Mouse (Mus musculus): ENCODE measurements at regions not wholly inside any gene's neighbourhood (a gene's known extent, or its start where the extent isn't known, plus 50 kb on each side); places are given as distances from the start of the nearest gene placed in this dataset.

DNA sequence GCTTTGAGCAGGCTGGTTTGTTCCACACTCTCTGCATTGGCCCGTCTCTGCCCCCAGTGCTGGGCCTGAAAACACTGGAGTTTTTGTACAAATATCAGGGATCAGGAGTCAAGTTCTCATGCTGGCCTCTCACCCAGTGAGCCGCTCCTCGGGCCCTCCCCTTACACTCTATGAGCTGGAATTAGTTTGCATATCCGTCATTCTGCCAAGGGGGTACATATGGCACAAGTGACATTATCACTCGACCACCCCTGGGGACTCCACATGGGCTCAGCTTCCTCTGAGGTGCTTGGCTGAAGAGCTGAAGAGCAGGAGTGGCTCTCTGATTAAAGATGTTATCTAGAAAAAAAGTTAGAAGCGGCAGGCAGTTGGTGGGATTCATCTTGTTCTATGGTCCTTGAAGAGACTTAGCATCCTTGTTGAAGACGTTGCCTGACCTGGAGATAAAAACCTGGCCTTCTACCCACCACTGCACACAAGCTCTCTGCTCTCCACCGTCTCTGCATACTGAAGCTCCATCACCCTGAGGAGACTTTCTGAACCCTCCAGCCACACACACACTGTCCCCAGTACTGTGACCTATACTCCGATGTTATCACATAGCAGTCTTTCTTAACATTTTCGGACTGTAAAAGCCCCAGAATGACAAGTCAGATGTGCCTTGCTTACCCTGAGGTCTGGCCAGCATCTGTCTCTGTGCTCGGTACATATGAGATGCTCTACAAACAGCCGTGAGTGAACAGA lies 144.2 kb downstream of the Setd4 start:
- no peak for TF ChIP-seq CTCF (IDR thresholded peaks at IDR 0.05; ENCODE audit: control insufficient read depth, insufficient read depth, insufficient replicate concordance, low read depth, low read length)
- TF ChIP-seq POLR2A (IDR thresholded peaks at IDR 0.05; ENCODE audit: control insufficient read depth, low read depth, low read length), result no peak
